Mouse (Mus musculus) left cerebral cortex, postnatal 10 days (tissue): ENCODE measurements around the gene Odf3l2. TPM values are rescaled to one million over a fixed set of nuclear protein-coding genes. Genes with fewer than 3 reads are reported as not detected.

ENCODE experiments used
- DNase-seq, 2 experiments: peaks; one replicate each; pipeline ENCODE4 v3.0.0; 2021 to 2022; ENCODE audit warnings: low spot score in 2 of 2, mixed read lengths in 1 of 2; ENCODE audit errors: extremely low spot score in 1 of 2
- intact Hi-C: fragments of 180-260 bp; cut with DNase I; formaldehyde crosslinking; loops from one replicate; pipeline ENCODE4 v1.15.1; 2025
- total RNA-seq, 2 experiments: library from RNA; stranded (reverse); gene quantifications; 2 replicates each; pipeline ENCODE4 v1.2.3; 2021

Odf3l2 gene
- total RNA-seq, 2 experiments from 2014 or later = 0.39 to 0.73 TPM

DNA sequence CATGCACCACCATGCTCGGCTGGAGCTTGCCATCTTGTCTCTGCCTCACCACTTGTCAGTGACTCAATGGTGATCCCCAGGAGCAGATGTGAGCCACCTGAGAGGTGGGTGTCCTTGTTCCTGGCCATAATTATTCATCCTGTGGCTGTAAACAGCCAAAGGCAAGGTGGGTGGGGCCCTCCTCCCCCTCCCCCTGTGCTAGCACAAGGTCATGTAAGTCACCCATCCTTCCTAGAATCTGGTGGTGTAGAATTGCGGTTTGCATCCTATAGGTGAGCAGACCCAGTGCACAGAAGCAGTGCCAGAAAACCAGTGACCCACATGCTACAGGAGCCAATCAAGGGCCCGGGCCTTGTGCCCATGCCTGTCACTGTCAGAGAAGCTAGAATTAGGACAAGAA lies 27.5 kb upstream of the Odf3l2 start:
- intact Hi-C loops = no loop called here
- DNase-seq = no peak

DNA sequence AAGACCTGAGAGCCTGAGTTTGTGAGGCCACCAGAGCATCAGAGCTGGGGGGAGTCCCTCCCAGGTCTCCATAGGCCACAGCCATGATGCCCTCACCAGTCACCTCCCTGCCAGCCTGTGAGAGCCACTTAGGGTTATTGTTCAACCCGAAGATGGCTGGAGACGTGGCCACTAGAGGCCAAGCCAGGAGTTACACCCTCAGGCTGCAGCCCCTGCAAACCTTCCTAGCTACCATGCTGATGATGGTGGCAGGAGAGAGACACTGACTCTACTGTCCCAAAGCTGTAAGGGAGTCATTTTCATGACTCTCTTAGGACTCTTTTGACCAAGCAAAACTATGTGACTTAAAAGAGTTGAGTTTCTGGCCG lies 26.5 kb upstream of the Odf3l2 start:
- intact Hi-C loops = no loop called here
- no peak for DNase-seq

DNA sequence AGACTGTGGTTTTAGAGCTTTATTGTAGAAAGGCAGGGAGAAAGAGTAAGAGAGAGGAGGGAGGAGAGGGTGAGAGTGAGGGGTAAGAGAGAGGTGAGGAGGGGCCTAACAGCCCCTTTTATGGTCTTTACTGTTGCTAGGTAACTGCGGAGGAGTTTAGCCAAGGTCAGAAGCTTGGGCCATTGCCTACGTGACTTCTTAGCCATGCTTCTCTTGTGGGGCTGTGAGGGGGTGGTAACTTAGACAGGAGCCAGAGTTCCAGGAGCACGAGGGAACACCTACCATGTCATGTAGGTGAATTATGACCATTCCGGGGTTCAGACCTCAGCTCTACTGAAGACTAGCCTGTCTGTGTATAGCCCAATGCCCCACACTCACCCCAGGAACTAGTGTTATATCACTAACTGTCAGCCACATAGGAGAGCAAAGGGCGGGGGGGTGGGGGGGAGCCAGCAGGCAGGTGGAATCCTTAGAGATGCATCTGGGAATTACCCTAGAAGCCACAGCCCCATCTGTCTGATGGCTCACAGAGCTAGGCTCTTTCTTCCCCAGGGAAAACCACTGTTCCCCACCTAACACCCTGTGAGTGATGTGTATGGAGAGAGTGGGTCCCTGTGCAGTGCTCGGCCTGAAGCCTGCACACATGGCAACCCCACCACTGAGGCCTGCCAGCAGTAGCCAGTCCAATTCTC lies 26.0 kb upstream of the Odf3l2 start:
- intact Hi-C loops = no loop called here
- DNase-seq = no peak

DNA sequence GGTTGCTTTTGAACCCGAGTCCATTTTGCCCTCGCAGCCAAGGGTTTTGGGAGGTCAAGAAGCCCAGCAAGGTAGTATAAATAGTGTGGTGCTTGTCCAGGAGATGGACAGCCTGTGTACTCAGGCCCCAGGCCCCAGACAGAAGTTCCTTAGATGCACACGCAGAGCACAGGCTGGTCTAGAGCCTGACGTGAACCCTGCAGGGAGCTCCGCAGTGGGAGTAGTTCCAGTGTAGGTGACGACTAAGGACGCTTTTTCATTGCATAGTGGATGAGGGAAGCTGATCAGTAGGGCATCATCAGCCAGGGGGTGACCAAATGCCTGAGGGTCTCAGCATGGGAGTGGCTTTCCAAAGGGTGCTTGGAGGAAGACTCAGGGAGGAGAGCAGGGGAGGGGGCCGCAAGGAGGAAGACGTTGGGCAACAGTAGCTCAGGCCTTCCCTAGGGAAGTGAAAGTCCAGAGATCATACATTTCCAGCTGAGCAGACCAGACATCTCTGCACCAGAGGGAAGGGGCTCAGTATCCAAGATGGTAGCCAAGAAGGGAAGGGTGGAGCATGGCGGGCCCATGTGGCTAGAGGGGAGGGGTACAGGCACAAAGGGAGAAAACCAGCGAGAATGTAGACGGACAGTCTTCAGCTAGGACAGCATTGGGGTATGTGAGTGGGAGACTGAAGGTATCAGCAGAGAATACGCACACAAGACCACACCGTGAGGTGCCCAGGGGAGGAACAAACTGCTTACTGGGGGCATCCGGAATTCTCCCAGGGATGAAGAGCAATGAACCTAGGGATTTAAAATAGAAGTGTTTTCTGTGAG lies 24.7 kb upstream of the Odf3l2 start:
- intact Hi-C loops = no loop called here
- peak in 1 of 2 experiments; percentile 37 for DNase-seq

- peak; percentile 78 to 88 for DNase-seq
- intact Hi-C loops = loop anchor here (2.0 kb wide), 1 partner anchor 75 kb away; no protein-coding TSS in a partner anchor
These were observed 24.1 kb upstream of the Odf3l2 start for GRCm38 (mm10) chr10:79669576-79670057.

DNA sequence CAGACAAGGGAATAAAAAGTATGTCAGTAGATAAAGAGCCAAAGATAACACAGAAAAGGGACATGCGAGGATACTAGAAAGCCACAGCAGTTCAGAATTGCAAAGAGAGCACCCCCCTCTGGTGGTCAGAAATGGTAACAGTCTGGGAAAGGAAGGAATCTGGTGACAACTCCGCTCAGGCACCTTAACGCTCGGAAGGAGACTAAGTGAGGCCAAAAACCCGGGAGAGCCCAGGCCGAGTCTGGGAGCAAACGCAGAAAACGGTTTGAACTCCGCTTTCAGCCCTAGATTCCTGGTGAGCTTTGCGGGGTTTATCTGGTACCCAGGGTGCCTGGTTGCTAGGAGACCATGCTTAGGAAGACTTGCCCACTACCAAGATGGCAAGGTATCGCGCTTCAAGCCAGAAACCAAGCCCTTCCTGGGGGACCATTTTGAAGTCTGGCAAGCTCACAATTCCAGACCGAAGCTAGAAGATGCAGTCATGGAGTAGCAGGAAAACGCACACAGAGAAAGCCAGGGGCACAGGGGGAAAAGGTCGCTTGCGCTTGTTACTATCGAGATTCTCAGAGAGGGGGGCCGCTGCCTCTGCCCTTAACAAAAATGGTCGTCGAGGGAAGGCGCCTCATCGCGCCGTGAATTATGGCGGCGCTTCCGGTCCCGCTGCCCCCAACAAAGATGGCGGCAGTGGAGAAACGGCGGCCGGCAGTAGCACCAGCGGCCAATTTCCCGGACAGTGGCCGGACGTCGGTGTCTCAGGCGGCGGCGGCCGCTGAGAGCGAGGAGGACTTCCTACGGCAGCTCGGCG lies 23.4 kb upstream of the Odf3l2 start, which contains the start of gene Tpgs1:
Gene Tpgs1 (plus strand): TSS at position 599 of the 805 bp plus-strand sequence.
- DNase-seq = peak; percentile 90 to 92
- intact Hi-C loops = loop anchor here (2.0 kb wide), 1 partner anchor 74 kb away; no protein-coding TSS in a partner anchor

DNA sequence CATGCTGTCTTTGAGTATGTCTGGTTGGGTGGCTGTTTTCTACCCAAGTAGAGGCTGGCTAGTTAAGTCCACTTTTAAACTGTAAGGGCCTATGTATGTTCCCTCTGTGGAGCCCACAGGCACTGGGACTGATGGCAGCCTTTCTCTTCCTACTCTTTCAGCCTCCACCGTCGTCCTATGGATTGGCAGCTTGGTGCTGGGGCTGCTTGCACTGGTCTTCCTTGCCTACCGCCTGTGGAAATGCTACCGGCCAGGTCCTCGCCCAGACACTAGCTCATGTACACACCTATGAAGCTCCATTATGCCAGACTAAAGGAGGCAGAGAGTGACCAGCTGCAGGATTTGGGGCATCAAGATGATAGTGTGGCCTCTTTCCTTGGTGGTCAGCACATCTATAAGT lies 22.5 kb upstream of the Odf3l2 start:
- intact Hi-C loops = loop anchor here (2.0 kb wide), 1 partner anchor 73 kb away; no protein-coding TSS in a partner anchor
- no peak for DNase-seq

- intact Hi-C loops = no loop called here
- DNase-seq = peak in 1 of 2 experiments; percentile 36
These were observed 21.0 kb upstream of the Odf3l2 start for GRCm38 (mm10) chr10:79666493-79666892.

- intact Hi-C loops = no loop called here
- no peak for DNase-seq
These were observed 19.5 kb upstream of the Odf3l2 start for GRCm38 (mm10) chr10:79665051-79665450.

GRCm38 (mm10) chr10:79664131-79664665 lies 18.7 kb upstream of the Odf3l2 start, which contains the start of gene Madcam1:
Gene Madcam1 (plus strand): TSS chr10:79664559.
- peak in 1 of 2 experiments; percentile 81 for DNase-seq
- intact Hi-C loops = no loop called here

- no peak for DNase-seq
- intact Hi-C loops = no loop called here
These were observed 16.3 kb upstream of the Odf3l2 start for GRCm38 (mm10) chr10:79661861-79662260.

- intact Hi-C loops = no loop called here
- DNase-seq = no peak
These were observed 14.8 kb upstream of the Odf3l2 start for GRCm38 (mm10) chr10:79660298-79660697.

GRCm38 (mm10) chr10:79658829-79659228 lies 13.3 kb upstream of the Odf3l2 start:
- intact Hi-C loops = no loop called here
- peak in 1 of 2 experiments; percentile 63 for DNase-seq

- intact Hi-C loops = no loop called here
- DNase-seq = peak in 1 of 2 experiments; percentile 71
These were observed 9.4 kb upstream of the Odf3l2 start for GRCm38 (mm10) chr10:79654946-79655395.

GRCm38 (mm10) chr10:79652789-79653188 lies 7.3 kb upstream of the Odf3l2 start:
- DNase-seq = no peak
- intact Hi-C loops = no loop called here

GRCm38 (mm10) chr10:79649070-79649751 lies 3.7 kb upstream of the Odf3l2 start:
- intact Hi-C loops = loop anchor here (2.0 kb wide), 1 partner anchor 54 kb away; no protein-coding TSS in a partner anchor
- peak; percentile 66 to 78 for DNase-seq

- peak in 1 of 2 experiments; percentile 76 for DNase-seq
- intact Hi-C loops = no loop called here
These were observed 6.9 kb downstream of the Odf3l2 start for GRCm38 (mm10) chr10:79638486-79639204.
